Mouse (Mus musculus): ENCODE data around the gene Gm45140. TPM values are rescaled to one million over a fixed set of nuclear protein-coding genes. Genes with fewer than 3 reads are reported as not detected.

Gm45140 gene
- polyA plus RNA-seq, 2 experiments = 2.7 to 9.1 TPM

DNA sequence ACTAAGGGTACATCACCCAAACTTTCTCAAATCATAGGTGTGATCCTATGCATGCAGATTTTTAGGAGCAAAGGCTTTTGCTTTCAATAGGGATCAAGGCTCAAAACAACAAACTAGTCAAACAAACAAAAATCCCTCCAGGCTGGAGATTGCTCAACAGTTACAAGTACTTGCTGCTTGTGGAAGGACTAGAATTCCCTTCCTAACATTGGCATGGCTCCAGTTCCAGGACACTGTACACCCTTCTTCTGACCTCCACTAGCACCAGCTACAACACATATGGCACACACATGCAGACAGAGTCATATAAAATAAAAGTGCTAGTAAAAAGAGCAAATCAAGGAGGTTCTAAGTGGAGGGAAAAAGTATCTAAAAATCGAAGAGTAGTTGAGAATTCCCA is 11.2 kb upstream of the Gm45140 start:
- Histone ChIP-seq H3K4me3 (replicated peaks; ENCODE audit: low read length) (no peak overlapping the region), H3K4me2 (replicated peaks; ENCODE audit: low read depth, low read length, severe bottlenecking) (no peak overlapping the region), H3K36me3 (ENCODE audit: control insufficient read depth, insufficient read depth, low read length) (peaks cover 47% of the 10 kb centered on the region), H3K27ac (replicated peaks; ENCODE audit: low read depth, low read length) (no peak overlapping the region), H3K9me3 (ENCODE audit: control insufficient read depth, low read length) (no peaks in the 10 kb centered on the region), H3K9ac (ENCODE audit: low read depth, low read length, severe bottlenecking) (no peak overlapping the region), H3K4me1 (ENCODE audit: control insufficient read depth, insufficient read depth, low read length) (peaks cover 29% of the 10 kb centered on the region), H3K27me3 (ENCODE audit: control insufficient read depth, insufficient read depth, low read length) (no peaks in the 10 kb centered on the region)
- TF ChIP-seq POLR2A (IDR thresholded peaks at IDR 0.05; ENCODE audit: borderline replicate concordance, extremely low read depth, insufficient read depth, insufficient read length) = no peak
- ATAC-seq (ENCODE audit: low FRiP score, low read depth) = no peak
- 42% methylated on average over 1 of the region's 1 CpGs for WGBS
- DNase-seq (ENCODE audit: low spot score) = no peak

DNA sequence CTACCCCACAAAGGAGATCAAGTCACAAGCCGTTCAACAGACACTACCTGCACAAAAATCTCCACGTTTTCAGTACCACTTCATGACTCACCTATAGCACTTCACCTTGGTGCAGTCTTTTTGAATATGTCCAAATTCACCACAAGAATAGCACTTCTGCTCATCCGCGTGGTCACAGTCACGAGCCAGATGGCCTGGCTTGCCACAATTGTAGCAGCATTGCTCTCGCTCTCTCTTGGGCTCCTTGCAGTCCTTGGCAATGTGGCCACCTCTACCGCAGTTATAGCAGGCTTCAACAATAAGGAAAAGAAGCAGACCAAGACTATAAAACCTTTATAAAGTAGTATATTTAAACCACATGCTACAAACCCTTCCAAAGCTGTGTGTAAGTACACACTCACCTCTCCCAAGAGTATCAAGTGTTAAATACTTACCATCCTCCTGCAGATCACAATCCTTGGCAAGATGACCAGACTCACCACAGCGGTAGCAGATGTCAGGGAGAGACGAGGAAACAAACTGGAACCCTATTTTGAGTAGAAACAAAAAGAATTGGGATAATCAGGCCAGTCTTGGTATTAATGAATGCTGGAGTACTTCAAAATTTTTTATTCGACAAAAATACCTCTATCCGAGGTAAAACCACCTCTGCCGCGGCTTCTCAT is 9.6 kb upstream of the Gm45140 start:
- Histone ChIP-seq H3K4me2 (replicated peaks; ENCODE audit: low read depth, low read length, severe bottlenecking) (no peak overlapping the region), H3K36me3 (ENCODE audit: control insufficient read depth, insufficient read depth, low read length) (peaks cover 51% of the 10 kb centered on the region), H3K9ac (ENCODE audit: low read depth, low read length, severe bottlenecking) (no peak overlapping the region), H3K4me1 (ENCODE audit: control insufficient read depth, insufficient read depth, low read length) (peaks cover 29% of the 10 kb centered on the region), H3K4me3 (replicated peaks; ENCODE audit: low read length) (no peak overlapping the region), H3K27me3 (ENCODE audit: control insufficient read depth, insufficient read depth, low read length) (no peaks in the 10 kb centered on the region), H3K27ac (replicated peaks; ENCODE audit: low read depth, low read length) (no peak overlapping the region), H3K9me3 (ENCODE audit: control insufficient read depth, low read length) (no peaks in the 10 kb centered on the region)
- TF ChIP-seq POLR2A (IDR thresholded peaks at IDR 0.05; ENCODE audit: borderline replicate concordance, extremely low read depth, insufficient read depth, insufficient read length) = no peak
- 68% methylated on average over 13 of the region's 13 CpGs for WGBS
- no peak for ATAC-seq (ENCODE audit: low FRiP score, low read depth)
- DNase-seq (ENCODE audit: low spot score) = no peak

DNA sequence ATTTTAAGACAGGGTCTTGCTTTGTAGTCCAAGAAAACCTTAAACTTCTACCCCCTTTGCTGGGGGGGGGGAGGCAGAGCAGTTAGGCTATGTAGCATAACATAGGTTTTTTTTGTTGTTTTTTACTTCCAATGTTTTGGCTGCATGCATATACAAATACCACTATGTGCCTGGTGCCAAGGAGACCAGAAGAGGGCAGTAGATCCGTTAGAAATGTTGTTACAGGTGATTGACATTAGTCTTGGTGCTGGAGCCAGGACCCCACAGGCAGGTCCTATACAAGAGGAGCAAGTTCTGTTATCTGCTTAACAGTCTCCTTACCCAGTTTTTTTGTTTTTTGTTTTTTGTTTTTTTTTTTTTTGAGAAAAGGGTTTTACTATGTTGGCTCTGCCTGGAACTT is 6.7 kb upstream of the Gm45140 start:
- Histone ChIP-seq H3K36me3 (ENCODE audit: control insufficient read depth, insufficient read depth, low read length) (peaks cover 41% of the 10 kb centered on the region), H3K27ac (replicated peaks; ENCODE audit: low read depth, low read length) (no peak overlapping the region), H3K4me3 (replicated peaks; ENCODE audit: low read length) (no peak overlapping the region), H3K9me3 (ENCODE audit: control insufficient read depth, low read length) (no peaks in the 10 kb centered on the region), H3K9ac (ENCODE audit: low read depth, low read length, severe bottlenecking) (no peak overlapping the region), H3K4me2 (replicated peaks; ENCODE audit: low read depth, low read length, severe bottlenecking) (no peak overlapping the region), H3K27me3 (ENCODE audit: control insufficient read depth, insufficient read depth, low read length) (no peaks in the 10 kb centered on the region), H3K4me1 (ENCODE audit: control insufficient read depth, insufficient read depth, low read length) (peaks cover 16% of the 10 kb centered on the region)
- DNase-seq (ENCODE audit: low spot score) (no peak), ATAC-seq (ENCODE audit: low FRiP score, low read depth) (no peak)
- no peak for TF ChIP-seq POLR2A (IDR thresholded peaks at IDR 0.05; ENCODE audit: borderline replicate concordance, extremely low read depth, insufficient read depth, insufficient read length)
- 16% methylated on average over 1 of the region's 1 CpGs for WGBS

DNA sequence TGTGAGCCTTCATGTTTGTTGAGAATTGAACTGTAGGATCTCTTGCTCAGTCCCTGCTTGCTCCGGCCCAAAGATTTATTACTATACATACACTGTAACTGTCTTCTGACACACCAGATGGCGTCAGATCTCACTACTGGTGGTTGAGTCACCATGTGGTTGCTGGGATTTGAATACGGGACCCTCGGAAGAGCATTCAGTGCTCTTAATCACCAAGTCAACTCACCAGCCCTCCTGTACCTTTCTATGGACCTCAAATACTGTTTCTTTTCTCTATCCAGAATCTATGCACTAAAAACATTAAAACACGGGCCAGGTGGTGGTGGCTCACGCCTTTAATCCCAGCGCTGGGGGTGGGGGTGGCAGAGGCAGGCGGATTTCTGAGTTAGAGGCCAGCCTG is 6.0 kb upstream of the Gm45140 start:
- DNase-seq (ENCODE audit: low spot score) (no peak), ATAC-seq (ENCODE audit: low FRiP score, low read depth) (no peak)
- no peak overlapping the region for H3K4me2 ChIP-seq (replicated peaks; ENCODE audit: low read depth, low read length, severe bottlenecking)
- WGBS = 77% methylated on average over 8 of the region's 8 CpGs
- peaks cover 41% of the 10 kb centered on the region for H3K36me3 ChIP-seq (ENCODE audit: control insufficient read depth, insufficient read depth, low read length)
- H3K4me1 ChIP-seq (ENCODE audit: control insufficient read depth, insufficient read depth, low read length) = peaks cover 10% of the 10 kb centered on the region
- H3K9ac ChIP-seq (ENCODE audit: low read depth, low read length, severe bottlenecking) = no peak overlapping the region
- no peak overlapping the region for H3K27ac ChIP-seq (replicated peaks; ENCODE audit: low read depth, low read length)
- no peaks in the 10 kb centered on the region for H3K27me3 ChIP-seq (ENCODE audit: control insufficient read depth, insufficient read depth, low read length)
- no peak for TF ChIP-seq POLR2A (IDR thresholded peaks at IDR 0.05; ENCODE audit: borderline replicate concordance, extremely low read depth, insufficient read depth, insufficient read length)
- H3K4me3 ChIP-seq (replicated peaks; ENCODE audit: low read length) = no peak overlapping the region
- H3K9me3 ChIP-seq (ENCODE audit: control insufficient read depth, low read length) = no peaks in the 10 kb centered on the region

DNA sequence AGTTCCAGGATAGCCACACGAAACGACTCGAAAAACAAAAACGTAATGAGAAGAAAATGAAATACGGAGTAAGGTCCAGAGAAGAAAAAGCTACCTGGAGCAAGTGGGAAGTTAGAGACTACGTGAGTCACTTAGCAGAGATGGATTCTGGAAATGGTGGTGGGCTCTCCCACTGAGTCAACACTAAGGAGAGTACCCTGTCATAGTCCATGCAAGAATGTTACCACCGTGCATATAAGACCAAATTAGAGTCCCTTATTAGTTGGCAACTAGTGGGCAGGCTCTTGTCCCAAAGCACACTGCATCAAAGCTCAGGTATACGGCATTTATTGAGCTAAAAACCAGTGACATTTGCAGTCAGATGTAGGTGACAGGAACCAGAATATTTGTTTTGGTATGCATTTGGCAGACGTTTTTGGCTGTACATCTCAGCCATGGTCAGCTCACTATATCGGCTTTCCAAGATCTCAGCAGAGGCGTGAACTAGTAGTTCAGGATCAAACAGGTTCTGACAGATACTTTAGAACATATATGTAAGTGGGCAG is 4.3 kb upstream of the Gm45140 start:
- peaks cover 44% of the 10 kb centered on the region for H3K36me3 ChIP-seq (ENCODE audit: control insufficient read depth, insufficient read depth, low read length)
- no peak overlapping the region for H3K27ac ChIP-seq (replicated peaks; ENCODE audit: low read depth, low read length)
- 0 out of 2 replicates have a peak overlapping the region, but pooled peaks have one; percentile 67 for H3K4me3 ChIP-seq (replicated peaks; ENCODE audit: low read length)
- 0 out of 2 replicates have a peak, but pooled peaks cover 4% of the 10 kb centered on the region for H3K4me1 ChIP-seq (ENCODE audit: control insufficient read depth, insufficient read depth, low read length)
- no peaks in the 10 kb centered on the region for H3K9me3 ChIP-seq (ENCODE audit: control insufficient read depth, low read length)
- ATAC-seq (ENCODE audit: low FRiP score, low read depth) (no peak), DNase-seq (ENCODE audit: low spot score) (no peak)
- H3K4me2 ChIP-seq (replicated peaks; ENCODE audit: low read depth, low read length, severe bottlenecking) = no peak overlapping the region
- 57% methylated on average over 11 of the region's 11 CpGs for WGBS
- no peak overlapping the region for H3K9ac ChIP-seq (ENCODE audit: low read depth, low read length, severe bottlenecking)
- TF ChIP-seq POLR2A (IDR thresholded peaks at IDR 0.05; ENCODE audit: borderline replicate concordance, extremely low read depth, insufficient read depth, insufficient read length) = no peak
- H3K27me3 ChIP-seq (ENCODE audit: control insufficient read depth, insufficient read depth, low read length) = no peaks in the 10 kb centered on the region
